Mouse (Mus musculus) kidney, postnatal 36 days (tissue): ENCODE measurements around the gene Zbtb9.
A peak's percentile ranks its signal among the peaks of the same experiment; 100 is the strongest.

Source experiments
- DNase-seq, 2 experiments: peaks; one replicate each; pipeline ENCODE4 v3.0.0; 2021 to 2022; ENCODE audit warnings: mixed read lengths in 2 of 2

Zbtb9 gene

DNA sequence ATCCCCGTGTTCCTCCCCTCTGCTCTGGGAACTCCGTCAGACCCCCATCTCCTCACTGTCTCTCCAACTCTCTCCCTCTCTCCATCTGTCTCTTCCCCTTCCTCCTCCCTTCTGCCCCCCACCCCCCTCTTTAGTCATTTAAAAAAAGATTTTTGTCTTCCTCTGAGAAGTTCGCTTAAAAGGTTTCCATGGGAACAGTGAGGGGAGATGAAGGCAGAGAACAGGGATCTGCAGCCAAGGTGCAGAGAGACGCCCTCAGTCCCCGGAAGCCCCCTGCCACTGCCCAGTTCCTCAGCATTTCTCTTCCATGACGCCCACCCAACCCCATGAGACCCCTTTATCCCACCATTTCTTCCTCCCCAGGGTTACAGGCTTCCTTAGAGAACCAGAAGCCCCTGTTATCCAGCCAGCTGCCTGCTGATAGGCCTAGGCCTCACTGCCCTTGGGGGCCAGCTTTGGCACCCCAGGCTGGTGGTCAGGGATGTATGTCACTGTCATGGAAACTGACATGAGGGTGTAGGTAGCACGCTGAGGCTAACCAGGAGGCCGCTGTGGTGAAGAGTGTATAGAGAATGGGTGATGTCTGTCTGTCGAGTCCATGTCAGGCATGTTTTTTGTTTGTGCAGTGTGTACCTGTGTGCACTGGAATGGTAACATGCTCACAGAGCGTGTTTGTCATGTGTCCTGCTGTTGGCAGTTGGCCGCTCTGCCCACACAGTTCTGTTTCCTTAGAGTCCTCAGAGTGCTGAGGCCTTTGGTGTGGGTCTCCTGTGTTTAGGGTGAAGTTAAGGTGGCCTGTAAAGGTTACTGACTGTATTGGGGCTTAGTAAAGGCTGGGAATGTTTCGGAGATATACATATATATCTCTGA is 25.5 kb upstream of the Zbtb9 start:
- DNase-seq, result no peak

DNA sequence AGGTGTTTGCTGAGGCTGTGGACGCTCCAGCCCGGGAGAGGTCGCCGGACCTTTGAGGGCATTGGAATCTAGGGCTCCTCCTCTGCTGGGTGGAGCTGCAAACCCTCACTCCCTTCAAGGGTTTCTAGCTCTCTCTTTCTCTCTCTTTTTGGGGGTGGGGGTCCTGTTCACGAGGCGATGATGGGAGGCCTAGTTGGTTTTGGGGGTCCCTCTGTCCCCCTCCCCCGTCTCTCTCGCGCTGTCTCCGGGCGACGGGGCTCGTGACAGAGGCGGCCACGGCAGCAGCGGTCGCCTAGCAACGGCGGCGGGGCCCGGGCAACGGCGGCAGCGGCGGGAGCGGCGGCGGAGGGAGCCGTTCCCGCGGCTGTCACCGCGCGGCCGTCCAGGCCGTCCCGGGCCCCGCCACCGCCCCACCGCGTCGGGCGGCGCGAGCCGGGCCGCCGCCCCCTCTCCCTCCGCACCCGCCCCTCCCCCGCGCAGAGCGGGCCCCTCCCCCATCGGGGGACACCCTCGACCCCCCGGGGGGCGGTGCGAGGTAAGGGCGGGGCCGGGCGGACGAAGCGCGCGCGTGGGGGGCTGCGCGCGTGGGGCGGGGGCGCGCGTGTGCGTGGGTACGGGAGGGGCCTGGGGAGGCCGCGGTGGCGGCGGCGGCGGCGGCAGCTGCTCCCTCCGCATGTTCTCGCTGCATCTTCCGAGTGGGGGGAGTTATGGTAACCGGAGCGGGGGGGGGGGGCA is 24.5 kb upstream of the Zbtb9 start:
- DNase-seq, result peak; percentile 52 to 83

DNA sequence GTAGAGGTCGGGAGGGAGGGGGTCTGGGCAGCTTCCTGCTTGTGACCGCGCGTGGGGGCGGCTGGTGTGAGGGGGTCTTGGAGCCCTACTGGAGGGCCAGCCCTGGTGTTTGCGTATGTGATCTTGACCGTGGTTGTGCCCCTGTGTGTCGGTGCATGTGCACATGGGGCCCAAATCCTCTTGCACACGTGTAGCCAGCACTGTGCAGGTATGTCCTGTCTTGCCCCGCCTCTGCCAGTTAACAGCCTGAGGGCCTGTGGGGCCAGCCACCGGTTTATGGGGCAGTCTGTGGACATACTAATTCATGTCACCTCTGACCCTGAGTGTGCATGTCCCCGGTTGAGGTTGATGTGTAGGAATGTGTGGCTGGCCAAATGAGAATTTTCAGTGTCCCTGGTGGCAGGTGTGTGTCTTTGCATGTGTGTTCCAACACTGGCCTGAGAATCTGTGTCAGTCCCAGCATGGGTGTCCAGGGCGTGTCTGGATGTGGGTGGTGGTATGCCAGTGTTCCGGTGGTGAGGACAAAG is 23.9 kb upstream of the Zbtb9 start:
- peak in 1 of 2 experiments; percentile 39 for DNase-seq

DNA sequence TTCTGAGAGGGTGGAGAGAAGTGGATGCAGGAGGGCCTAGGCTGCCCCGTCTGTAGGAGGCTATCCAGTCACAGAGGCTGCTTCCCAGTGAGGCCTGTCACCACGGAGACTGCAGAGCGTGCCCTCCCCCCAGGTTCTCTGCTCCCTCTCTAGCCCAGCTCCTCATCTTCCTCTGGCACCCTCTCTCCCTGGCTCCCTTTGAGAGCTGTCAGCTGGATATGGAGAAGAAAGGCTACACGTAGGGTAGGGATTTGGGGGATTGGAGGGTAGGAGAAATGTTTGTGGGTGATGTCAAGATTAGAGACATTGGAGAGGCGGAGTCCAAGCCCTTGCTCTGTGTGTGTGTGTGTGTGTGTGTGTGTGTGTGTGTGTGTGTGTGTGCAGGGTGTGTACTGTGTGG is 23.1 kb upstream of the Zbtb9 start:
- DNase-seq, result no peak

DNA sequence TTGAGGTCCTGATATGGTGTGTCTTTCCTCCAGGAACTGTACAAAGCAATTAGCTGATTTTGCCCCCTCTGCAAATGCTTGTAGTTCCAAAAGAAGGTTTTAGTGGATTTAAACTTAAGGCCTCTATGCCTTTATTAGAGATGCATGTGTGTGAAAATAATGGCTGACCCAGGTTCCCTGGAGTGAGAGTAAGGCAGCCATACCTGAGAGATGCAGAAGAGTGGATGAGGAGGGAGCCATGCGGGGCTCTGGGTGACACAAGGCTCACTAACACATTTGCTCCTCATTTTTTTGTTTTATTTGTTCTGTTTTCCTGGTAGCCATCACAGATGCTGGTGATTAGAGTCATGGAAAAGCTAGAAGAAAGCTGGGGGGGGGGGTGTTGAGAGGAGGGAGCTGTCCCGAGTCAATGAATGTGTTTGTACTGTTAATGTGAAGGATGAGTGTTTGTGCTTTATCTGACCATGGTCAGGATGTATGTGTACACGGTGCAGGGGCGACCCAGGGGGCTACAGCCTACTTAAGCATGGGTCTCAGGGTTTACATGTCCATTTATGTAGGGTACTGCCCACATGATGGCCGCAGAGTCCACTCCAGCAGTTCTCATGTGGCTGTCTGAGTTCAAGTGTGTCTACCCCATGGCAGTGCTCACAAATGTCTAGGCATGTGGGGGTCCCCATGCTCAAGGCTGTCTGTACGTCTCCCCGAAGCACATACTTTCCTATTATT is 22.2 kb upstream of the Zbtb9 start:
- no peak for DNase-seq

- DNase-seq, result peak; percentile 74 to 83
These were observed 21.6 kb upstream of the Zbtb9 start for GRCm38 (mm10) chr17:26951406-26951805.

- no peak for DNase-seq
These were observed 20.8 kb upstream of the Zbtb9 start for GRCm38 (mm10) chr17:26951952-26952877.

DNA sequence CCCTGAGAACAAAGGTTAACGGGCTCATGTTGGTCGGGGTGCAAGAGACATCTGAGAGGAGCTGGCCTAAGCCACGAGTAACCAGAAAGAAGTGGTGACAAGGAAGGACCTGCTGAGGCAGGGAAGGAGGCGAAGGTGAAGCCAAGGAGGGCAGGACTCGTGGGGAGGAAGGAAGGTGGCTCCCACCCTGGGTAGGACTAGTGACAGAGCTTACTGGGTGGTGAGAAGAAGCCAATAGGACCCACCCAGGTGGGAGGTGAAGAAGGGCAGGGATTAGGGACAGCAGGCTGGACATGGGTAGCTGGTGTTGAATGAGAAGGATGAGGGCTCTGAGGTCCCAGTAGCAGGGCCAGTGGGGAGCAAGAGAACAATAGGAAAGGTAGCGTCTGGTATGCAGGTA is 19.8 kb upstream of the Zbtb9 start:
- no peak for DNase-seq

DNA sequence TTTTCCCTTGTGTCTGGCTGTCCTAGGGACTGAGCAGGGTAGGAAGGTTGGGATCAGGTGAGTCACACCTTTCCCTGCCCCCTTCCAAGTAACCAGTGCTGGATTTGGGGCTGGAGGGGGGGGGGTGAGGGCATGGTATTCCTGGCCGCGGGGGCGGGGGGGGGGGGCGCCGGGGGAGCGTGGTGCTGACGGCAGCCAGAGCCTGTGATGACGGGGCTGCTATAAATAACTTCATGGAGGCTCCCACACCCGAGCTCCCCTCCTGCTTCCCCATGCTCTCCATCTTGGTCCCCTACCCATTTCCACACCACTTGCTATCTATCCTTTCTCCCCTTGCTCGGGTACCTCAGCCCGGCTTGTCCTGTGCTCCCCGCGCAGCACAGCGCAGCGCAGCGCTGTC is 19.2 kb upstream of the Zbtb9 start:
- no peak for DNase-seq

DNA sequence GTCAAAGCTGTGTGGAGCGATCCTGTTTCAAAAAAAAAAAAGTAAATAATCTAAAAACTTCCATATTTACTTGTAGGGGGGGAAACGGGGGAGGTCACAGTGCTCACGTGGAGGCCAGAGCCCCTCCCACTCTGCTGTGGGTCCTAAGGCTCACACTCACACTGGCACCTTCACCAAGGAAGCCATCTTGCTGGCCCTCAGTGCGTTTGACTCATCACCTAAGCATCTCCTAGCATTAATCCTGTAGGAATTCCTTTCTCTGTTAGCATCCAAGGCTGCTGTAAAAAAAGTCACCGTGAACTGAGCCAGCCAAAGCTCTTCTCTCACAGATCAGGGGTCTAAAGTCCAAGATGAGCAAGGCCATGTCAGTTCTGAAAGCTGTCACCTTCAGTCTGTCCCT is 16.7 kb upstream of the Zbtb9 start:
- no peak for DNase-seq

GRCm38 (mm10) chr17:26956895-26957294 is 16.1 kb upstream of the Zbtb9 start:
- no peak for DNase-seq

DNA sequence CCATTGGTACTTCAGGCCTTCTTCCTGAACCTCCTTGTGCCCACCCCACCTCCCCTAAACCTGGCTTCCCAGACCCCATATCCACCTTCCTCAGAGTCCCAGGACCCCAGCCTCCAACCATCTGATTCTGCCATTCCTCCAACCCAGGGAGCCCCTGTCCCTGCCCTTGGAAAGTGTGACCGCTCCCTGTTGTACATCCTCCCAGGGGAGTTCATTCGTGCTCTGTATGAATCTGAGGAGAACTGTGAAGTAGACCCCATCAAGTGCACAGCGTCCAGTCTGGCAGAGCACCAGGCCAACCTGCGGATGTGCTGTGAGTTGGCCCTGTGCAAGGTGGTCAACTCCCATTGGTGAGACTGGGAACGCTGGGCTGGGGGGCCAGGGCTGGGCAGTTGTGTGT is 15.1 kb upstream of the Zbtb9 start:
- DNase-seq, result no peak

GRCm38 (mm10) chr17:26958880-26959279 is 14.1 kb upstream of the Zbtb9 start:
- no peak for DNase-seq

DNA sequence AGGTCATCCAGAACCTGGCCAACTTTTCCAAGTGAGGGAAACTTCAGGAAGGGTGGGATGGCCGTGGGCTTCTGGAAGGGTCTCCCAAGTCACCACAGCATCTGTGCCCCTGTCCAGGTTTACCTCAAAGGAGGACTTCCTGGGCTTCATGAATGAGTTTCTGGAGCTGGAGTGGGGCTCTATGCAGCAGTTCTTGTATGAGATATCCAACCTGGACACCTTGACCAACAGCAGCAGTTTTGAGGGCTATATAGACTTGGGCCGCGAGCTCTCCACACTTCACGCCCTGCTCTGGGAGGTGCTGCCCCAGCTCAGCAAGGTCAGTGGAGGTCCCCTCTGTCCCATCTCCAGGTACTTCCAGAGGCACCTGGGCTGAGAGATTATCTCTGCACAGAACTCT is 13.2 kb upstream of the Zbtb9 start:
- no peak for DNase-seq

GRCm38 (mm10) chr17:26961572-26962240 is 11.3 kb upstream of the Zbtb9 start:
- DNase-seq, result no peak

GRCm38 (mm10) chr17:26966993-26967392 is 6.0 kb upstream of the Zbtb9 start:
- no peak for DNase-seq

DNA sequence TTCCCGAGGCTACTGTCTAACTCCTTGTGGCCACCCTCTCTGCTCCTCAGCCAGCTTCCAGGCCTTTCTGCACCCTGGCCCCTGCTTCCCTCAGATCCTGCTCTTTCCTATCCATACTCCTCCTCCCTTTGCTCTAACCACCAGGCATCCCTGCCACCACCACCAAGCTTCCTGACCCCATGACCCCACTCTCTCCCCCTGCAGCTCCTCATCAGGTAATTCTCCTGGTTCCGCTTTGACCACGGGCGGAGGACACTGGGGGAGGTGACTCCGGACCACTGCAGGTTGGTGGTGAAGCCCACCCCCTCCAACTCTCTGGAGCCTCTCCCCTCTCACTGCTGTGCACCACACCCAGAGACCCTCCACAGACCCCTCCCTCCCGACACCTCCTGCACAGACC is 5.5 kb upstream of the Zbtb9 start:
- DNase-seq, result no peak

GRCm38 (mm10) chr17:26968200-26968611 is 4.8 kb upstream of the Zbtb9 start:
- no peak for DNase-seq

DNA sequence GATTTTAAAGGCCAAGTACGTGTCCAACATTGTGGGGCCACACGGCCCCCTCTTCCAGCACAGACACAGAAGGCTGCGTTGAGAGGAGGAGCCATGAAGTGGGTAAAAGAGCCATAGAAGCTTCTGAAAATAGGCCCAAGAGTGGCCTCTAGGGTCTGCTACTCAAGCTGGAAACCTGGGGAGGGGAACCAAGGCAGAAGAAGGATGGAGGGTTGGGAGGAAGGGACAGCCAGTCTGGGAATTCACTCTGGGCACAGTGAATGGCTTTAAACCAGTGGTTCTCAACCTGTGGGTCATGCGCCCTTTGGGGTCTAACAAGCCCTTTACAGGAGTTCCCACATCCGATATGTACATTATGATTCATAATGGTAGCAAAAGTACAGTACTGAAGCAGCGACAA is 3.7 kb upstream of the Zbtb9 start:
- DNase-seq, result no peak

DNA sequence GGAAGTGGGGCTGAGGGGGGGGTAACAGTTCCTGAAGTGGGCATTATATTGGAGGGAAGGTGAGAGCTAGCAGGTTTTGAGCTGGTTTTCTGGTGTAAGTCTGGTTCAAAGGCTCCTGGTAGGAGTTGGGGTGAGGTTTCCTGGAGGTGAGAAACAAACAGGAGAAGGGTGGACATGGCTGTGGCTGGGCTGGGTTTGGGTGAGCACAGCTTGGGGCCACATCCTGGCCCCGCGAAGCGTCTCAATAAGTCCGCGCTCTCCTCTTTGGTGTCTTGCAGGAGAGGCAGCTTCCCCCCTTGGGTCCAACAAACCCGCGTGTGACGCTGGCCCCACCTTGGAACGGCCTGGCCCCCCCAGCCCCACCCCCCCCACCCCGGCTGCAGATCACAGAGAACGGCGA is 2.7 kb upstream of the Zbtb9 start:
- DNase-seq, result no peak

- no peak for DNase-seq
These were observed 1.6 kb upstream of the Zbtb9 start for GRCm38 (mm10) chr17:26971247-26971905.
